Mouse (Mus musculus) layer of hippocampus, postnatal 10 days (tissue): Measurements from ENCODE around the gene Helt. TPM values are rescaled to one million over a fixed set of nuclear protein-coding genes. Genes with fewer than 3 reads are reported as not detected.

Experiments used
- DNase-seq, 2 experiments: peaks; one replicate each; pipeline ENCODE4 v3.0.0; 2021; ENCODE audit warnings: low spot score in 2 of 2
- long read RNA-seq: library from polyadenylated mRNA; stranded (forward); transcript quantifications from one replicate; pipeline ENCODE4 v2.0.0, GENCODE M21; 2023
- total RNA-seq, 2 experiments: library from RNA; stranded (reverse); gene quantifications; 2 replicates each; pipeline ENCODE4 v1.2.3; 2021

The Helt gene
- under 1 TPM in 1 of 2 experiments, not detected in 1; 0.57 TPM for total RNA-seq
- long read RNA-seq, result 0 reads

- no peak for DNase-seq
These were observed at the start of gene Helt for GRCm38 (mm10) chr8:46294181-46294892. Helt (minus strand) TSS chr8:46294671.

DNA sequence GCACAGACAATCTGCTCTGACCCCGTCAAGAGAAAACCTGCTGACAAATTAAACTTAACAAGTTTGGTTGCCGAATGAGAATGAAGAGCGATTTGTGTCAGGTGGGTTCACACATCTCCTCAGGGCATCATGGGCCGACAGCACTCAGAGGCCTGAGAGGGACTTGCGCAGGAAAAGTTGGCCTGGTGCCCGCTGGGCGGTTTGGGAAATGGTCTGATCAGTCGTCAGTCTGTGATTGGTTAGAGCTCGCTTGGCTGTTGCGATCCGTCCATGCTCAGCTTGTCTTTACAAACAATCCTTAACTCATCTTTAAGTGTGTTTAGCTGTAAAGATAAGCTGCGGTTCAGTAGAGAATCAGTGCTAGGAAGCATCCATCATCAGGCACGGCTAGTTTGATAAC, 47.8 kb upstream of the Helt start:
- no peak for DNase-seq

DNA sequence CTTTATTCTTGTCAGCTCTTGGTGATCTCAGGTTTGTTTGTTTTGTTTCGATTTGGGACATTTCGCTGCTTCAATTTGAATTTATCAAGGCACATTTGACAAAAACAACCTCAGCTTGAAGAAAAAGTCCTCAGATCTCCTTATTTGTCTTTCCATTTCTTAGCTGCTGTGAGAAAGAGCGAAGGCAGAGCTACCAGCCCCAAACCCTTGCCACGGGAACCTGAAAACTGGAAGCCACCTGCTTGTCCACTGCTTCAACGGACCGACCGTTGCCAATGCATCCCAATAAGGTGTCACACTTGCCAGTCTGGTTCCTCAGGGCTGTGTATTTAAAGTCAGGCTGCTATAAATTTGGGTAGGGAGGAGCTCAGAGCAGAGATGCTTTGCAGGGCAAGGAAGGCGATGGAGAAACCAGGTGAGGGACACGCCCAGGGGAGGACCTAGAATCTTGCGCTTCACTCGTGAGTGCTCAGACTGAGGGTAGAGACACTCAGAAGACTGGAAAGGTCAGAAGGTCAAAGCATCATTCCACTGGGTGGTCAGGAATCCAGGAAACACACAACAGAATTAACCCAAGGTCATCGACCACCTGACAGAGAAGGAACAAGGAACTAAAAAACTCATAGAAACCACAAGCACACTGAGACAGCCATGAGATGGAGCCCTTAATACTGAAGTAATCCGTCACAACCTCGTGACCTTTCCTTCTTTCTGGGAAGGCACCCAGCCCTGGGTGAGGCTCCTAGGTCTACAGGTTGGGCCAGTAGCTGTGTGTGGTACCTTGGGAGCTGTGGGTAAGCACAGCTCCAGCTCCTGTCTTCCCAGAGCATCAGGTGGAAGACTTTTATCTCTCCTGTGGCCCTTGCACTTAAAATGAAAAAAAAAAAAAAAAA, 46.2 kb upstream of the Helt start:
- DNase-seq, result no peak

DNA sequence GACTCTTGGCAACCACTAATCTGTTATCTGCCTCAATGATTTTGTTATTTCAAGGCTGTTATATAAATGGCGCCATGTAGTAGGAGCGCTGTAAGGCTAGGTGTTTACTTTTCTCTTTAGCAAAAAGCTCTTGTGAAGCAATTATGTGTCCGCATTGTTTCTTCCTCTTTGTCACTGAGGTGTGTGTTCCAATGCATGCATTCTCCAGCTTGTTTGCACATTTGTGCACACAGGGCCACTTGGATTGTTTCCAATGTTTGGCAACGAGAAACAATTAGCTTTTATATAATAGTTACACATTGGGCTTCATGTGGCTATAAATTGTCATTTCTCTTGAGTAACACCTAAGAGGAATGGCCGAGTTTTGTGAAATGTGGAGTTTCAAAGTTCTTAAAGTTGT, 44.8 kb upstream of the Helt start:
- DNase-seq, result no peak

DNA sequence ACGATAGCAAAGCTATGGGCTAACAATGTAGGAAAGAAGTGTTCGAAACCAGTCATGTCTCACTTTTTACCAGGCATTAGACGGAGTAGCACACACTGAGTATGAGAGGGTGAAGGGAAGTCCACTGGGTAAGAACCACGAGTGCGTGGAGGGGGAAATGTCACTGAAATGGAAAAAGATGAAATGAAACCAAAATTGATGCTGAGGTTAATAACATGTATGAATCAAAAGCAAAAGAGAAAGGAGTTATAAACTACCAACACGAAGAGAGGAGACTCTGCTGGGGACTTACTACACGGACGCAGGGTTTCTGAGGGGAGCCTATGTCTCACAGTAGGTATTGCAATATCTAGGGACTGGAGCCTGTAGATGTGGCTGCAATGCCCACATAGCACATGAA, 41.9 kb upstream of the Helt start:
- DNase-seq, result no peak

DNA sequence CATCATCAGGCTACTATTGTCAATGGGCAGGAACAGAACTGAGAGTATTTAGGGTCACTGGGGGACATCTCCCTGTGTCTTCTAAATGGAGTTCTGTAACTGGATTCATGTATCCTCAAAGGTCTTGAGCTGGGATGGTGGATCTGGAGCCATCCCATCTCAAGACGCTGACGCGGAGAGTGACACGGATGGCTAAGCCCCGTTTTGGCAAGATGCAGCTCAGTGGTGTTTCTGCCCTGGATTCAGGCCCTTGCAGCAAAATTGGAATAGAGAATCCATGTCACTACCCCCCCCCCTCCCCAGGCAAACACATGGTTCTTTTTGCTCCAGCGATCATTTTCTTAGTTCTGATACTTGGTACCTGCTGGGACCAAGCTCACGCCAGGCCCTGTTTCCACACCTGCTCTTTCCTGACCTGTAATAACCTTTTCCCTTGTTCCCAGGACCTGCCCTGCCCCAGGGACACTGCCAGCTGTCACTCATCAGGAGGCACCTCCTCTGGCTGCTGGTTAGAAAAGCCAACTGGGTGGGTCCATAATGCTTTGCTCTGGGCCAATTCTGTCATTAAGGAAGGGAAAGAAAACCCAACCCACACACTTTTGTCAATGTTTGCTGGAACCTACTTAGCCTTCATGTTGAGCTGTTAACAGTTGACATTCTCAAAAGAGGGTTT, 38.1 kb upstream of the Helt start:
- DNase-seq, result no peak

DNA sequence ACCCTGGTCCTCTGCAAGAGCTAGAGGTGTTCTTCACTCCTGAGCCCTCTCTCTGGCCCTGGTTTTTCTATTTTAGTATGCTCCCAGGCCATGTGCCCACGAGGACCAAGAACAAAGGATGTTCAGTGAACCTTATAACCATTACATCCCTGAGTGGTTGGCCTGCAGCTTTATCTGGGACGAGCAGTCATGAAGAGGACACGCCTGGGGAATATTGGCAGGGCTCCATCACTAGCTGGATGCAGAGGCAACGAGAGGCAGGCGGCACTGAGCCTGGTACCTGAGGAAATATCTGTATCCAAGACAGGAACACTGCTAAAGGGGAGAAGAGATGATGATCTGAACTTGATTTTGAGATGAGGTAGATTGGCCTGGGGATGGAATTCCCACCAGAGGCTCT, 37.3 kb upstream of the Helt start:
- no peak for DNase-seq

DNA sequence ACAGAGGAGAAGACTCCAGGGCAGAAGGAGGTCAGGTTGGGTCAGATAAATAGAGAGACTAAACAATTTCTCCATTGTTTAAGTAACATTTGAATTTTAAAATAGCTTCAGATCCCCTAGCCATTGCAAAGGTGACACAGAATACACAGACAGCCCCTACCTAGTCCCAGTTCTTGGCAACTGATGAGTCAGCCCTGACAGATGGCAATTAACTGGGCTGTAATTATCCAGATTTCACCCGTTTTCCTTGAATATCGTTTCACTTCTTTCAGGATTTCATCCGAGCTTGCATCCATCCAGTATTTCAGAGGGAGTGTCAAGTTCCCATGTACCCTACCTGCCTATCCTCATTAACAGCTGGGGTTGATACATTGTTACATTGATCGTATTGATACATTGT, 34.9 kb upstream of the Helt start:
- DNase-seq, result no peak

GRCm38 (mm10) chr8:46327284-46327683, 32.8 kb upstream of the Helt start:
- DNase-seq, result no peak

DNA sequence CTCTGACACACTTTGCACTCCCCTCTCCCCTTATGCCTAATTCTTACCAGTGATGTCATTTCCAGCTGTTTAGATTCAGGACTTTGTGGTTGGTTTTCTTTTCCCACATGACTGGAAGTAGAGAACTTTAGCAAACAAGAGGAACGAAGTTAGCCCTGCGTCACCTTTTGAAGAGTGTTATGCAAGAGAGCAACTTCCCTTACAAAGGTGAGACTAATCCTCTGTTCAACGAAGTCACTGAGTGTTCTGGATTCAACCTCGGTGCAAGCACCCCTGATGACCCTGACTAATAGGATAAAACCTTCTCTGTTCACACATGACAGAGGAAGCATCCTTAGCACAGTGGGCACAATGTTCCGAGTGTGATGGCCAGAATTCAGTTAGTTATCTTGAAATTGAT, 32.2 kb upstream of the Helt start:
- DNase-seq, result no peak

DNA sequence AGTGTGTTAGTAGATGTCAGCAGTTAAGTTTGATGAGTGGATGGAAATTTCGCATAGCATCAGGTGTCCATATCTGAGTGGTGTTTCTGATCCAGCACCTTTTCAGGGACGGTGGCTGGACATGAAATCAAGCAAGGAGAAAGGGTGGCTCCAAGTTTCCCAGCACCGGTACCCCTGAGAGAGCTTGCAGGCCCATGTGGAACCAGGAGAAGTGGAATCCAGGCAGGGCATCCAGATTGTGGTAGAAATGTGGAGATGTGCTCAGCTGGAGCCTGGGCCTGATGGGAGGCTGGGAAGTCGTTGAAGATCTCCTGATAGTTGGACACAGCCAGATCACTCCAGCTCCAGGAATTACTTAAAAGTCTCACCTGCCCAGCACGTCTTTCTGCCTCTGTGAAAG, 30.2 kb upstream of the Helt start:
- DNase-seq, result no peak

DNA sequence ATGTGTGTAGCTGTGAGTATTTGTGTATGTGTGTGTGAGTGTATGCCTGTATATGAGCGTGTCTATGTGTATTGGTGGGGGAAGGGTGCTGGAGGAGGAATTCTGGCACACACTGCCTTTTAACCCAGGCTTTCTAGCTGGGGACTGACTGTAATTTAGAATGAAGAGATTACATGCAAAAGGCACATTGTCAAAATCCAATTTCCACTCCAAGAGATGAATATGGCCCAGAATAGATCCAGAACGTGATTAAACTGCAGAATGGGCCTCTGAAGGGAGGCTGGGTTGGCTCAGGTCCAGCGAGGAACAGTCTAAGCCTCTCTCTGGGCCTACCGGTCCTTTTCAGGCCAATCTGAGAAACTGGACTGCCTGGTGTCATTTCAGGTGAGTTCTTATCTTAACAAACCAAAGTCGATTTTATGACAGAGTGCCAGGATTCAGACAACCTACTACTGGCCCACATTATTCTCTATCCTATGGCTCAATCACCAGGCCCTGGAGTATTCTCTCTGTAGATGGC, 29.3 kb upstream of the Helt start:
- peak in 1 of 2 experiments; percentile 24 for DNase-seq

DNA sequence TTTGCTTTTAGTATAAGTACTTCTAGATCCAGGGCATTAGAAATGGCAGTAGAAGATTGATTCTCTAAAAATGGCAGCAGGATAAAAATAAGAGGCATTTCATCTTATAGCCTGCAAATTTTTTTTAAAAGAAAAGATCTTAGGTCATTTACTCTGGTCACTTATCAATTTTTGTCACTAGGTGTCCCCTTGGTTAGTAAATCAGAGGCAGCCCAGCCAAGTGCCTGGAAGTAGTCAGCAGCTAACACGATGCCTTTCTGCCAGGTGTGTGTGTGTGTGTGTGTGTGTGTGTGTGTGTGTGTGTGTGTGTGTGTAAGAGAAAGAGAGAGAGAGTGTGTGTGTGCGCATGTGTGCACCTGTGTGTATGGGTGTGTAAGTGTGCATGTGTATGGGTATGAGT, 28.4 kb upstream of the Helt start:
- no peak for DNase-seq

DNA sequence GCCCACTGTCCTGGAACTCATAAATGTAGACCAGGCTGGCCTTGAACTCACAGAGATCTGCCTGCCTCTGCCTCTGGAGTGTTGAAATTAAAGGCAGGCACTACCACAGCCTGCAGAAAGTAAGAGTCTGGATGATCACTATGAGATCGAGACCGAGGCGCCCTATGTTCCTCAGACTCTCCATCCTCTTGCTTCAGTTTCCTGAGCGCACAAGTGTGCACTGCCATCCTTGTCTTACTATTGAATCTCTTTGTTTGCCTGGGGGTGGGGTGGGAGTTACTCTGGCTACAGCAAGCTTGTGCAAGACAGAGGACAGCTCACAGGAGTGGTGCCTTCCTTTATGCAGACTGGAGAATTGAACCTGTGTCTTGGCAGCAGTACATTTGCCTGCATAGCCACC, 27.9 kb upstream of the Helt start:
- no peak for DNase-seq

GRCm38 (mm10) chr8:46318802-46319201, 24.3 kb upstream of the Helt start:
- DNase-seq, result no peak

GRCm38 (mm10) chr8:46317161-46317560, 22.7 kb upstream of the Helt start:
- no peak for DNase-seq

- DNase-seq, result no peak
These were observed 19.3 kb upstream of the Helt start for GRCm38 (mm10) chr8:46313798-46314197.

GRCm38 (mm10) chr8:46311159-46311558, 16.7 kb upstream of the Helt start:
- DNase-seq, result peak; percentile 79 to 85

DNA sequence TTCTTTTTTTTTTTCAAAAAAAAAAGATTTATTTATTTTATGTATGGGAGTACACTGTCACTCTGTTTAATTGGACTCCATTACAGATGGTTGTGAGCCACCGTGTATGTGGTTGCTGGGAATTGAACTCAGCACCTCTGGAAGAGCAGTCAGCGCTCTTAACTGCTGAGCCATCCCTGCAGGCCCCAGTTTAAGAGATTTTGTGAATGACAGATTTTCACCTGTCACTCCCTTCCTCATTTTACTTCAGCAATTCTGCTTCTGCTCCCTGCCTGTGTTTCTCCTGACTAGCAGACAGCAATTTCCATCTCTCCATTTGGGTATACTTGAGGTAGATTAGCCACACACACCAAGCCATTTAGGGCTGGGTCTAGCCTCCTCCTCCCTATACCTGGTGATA, 13.7 kb upstream of the Helt start:
- no peak for DNase-seq

GRCm38 (mm10) chr8:46305733-46306349, 11.4 kb upstream of the Helt start:
- DNase-seq, result no peak

GRCm38 (mm10) chr8:46302121-46302520, 7.7 kb upstream of the Helt start:
- DNase-seq, result no peak
